Mouse (Mus musculus) lung, adult 2 months (tissue): ENCODE results near the gene Rpl23.

Source experiments
- CTCF ChIP-seq: fragments of 200-500 bp; IDR thresholded peaks from 2 replicates; pipeline ENCODE4 v1.5.1; 2011; ENCODE audit warnings: mild to moderate bottlenecking, low read length, control low read depth; ENCODE audit not compliant: insufficient read depth
- POLR2A ChIP-seq: fragments of 200-500 bp; IDR thresholded peaks from 2 replicates; pipeline ENCODE4 v1.6.1; 2011; ENCODE audit warnings: low read depth, mild to moderate bottlenecking, control low read depth, low read length, borderline replicate concordance; ENCODE audit errors: extremely low read depth

GRCm38 (mm10) chr11:97825971-97826370, 43.7 kb upstream of the Rpl23 start:
- TF ChIP-seq POLR2A (no peak), CTCF (no peak)
